Mouse (Mus musculus): Measurements from ENCODE around the gene Vmn2r44. TPM values are rescaled to one million over a fixed set of nuclear protein-coding genes. Genes with fewer than 3 reads are reported as not detected.
"Not testable (repeated sequence)": the region's sequence is repeated elsewhere in the genome, so short reads cannot be mapped to it uniquely, and the experiment has no call there.

The Vmn2r44 gene
- polyA plus RNA-seq (2016; fragmentation: Nextera tagmentation; extraction: Ambion mirVana) = not detected in 2 replicates

- H3K4me1 ChIP-seq; H3K36me3 ChIP-seq; H3K4me3 ChIP-seq; H3K9me3 ChIP-seq (replicated peaks); H3K27ac ChIP-seq (replicated peaks); DNase-seq (ENCODE audit: low spot score); H3K27me3 ChIP-seq (ENCODE audit: low read depth, poor library complexity, severe bottlenecking): not testable (repeated sequence)
These were observed at the start of gene Vmn2r44 for GRCm38 (mm10) chr7:8383233-8383632. Gene Vmn2r44 (minus strand): TSS chr7:8383333.

- not testable (repeated sequence) for DNase-seq (ENCODE audit: low spot score); H3K27ac ChIP-seq (replicated peaks); H3K4me1 ChIP-seq; H3K27me3 ChIP-seq (ENCODE audit: low read depth, poor library complexity, severe bottlenecking); H3K36me3 ChIP-seq; H3K4me3 ChIP-seq
- WGBS = 86% methylated on average over 11 of the region's 11 CpGs
- peaks cover 10% of the 10 kb centered on the region; the same call in 1 of the 2 replicates for H3K9me3 ChIP-seq (replicated peaks)
These were observed 25.3 kb downstream of the Vmn2r44 start for GRCm38 (mm10) chr7:8357879-8358278.

Other genes with a start within 250 kb of the Vmn2r44 start
- not detected in 2 replicates for gene Vmn2r41, start 221.7 kb downstream of the Vmn2r44 start, polyA plus RNA-seq (2016; fragmentation: Nextera tagmentation; extraction: Ambion mirVana)
- not detected in 2 replicates for gene Vmn2r42, start 183.0 kb downstream of the Vmn2r44 start, polyA plus RNA-seq (2016; fragmentation: Nextera tagmentation; extraction: Ambion mirVana)
- not detected in 2 replicates for gene Vmn2r43, start 122.7 kb downstream of the Vmn2r44 start, polyA plus RNA-seq (2016; fragmentation: Nextera tagmentation; extraction: Ambion mirVana)
- not detected in 2 replicates for gene Vmn2r45, start 105.7 kb upstream of the Vmn2r44 start, polyA plus RNA-seq (2016; fragmentation: Nextera tagmentation; extraction: Ambion mirVana)